Mouse (Mus musculus): ENCODE data around the gene Tomm7.
"Not testable (repeated sequence)": the region's sequence is repeated elsewhere in the genome, so short reads cannot be mapped to it uniquely, and the experiment has no call there.

The Tomm7 gene

DNA sequence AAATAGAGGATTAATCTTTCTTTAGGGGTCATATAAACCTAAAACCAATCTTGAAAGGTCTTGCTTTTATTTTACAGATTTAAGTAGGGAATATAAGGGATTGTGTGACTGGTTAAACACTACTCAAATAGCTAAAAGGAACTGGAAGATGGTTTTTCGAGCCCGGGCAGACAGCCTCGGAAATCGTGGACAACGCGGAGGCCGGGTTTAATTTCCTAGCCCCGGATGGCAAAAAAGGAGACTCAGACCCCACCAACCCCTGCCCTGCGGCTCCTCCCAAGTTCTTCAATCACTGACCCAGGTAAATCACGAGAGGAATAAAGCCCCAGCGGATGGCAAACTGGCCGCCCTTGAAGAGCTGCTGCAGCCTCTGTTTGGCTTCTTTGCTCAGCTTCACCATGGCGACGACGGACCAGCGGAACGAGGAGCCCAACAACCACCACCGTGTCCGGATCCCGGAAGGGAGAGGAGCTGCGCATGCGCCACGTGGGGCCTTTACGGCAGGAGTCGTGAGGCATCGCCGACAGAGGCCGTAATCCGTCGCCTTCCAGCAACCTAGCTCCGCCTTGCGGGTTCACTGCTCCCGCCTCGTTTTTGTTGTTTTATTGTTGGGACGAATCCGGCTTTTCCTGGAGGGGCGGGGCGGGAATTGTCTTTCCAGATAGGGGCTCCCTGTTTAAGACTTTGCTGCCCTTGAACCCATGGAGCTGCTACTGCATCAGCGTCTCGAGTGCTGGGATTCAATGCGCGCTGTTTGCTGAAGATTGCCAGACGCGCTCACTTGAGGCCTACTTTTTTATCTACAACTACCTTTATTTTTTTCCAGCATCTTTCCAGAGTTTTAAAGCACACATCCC lies at the start of gene Tomm7:
Tomm7 (minus strand) TSS at position 488 of the 857 bp plus-strand sequence.
- DNase-seq (ENCODE audit: low spot score in 2 of 2) = peak; percentile 96 to 97

DNA sequence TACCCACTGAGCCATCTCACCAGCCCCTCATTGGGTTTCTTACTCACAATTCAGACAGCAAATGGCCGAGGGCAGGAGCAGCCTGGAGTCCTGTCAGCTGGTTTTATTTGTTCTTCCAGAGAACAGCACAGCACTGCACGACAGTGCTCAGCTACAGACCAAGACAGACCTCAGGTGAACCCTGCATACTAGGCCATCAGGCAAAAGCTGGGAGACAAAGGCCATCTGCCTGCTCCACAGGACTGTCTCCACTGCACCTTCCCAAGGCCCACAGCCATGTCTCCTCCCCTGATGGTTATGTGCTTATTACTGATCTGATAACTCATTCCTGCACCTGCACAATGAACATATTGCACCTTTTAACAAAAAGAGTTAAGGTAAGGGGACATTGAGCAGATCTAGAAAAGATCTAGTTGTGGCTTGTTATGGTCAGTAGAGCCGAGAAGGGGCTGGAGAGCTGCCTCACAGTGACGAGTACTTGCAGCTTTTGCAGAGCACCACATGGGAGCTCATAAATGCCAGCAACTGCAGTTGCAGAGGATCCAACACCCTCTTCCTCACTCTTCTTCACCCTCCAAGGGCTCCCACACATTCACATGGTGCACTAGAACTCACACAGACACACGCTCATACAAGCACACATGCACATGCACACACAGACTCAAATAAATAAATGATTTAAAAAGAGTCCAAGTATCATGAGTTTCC lies 49.3 kb upstream of the Tomm7 start:
- DNase-seq (ENCODE audit: low spot score in 2 of 2) = no peak

DNA sequence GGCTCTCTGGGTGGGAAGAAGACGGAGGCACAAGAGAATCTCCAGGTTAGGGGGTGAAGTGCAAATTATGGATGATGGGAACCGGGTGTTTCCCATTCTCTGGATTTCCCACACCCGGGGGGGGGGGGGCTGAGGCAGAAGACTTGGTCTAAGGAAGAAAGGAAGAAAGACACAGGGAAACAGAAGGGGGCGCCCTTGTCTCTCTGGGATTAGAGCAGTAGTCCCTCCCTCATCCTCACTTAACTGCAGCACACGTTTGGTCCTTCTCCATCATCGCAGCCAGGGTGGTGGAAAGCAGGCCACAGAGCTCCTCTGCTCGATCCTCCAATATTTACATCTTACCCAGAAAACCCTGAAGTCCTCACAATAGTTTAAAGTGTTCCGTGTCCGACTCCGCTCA lies 46.8 kb upstream of the Tomm7 start:
- peak; percentile 56 to 74 for DNase-seq (ENCODE audit: low spot score in 2 of 2)

DNA sequence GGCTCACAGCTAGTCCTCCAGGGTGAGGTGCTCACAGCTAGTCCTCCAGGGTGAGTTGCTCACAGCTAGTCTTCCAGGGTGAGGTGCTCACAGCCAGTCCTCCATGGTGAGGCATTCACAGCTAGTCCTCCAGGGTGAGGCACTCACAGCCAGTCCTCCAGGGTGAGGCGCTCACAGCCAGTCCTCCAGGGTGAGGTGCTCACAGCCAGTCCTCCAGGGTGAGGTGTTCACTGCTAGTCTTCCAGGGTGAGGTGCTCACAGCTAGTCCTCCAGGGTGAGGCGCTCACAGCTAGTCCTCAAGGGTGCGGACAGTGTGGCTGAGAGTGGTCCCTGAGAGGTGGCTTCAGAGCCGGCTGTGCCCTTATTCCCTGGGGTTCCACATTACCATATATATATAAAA lies 45.5 kb upstream of the Tomm7 start:
- no peak for DNase-seq (ENCODE audit: low spot score in 2 of 2)

DNA sequence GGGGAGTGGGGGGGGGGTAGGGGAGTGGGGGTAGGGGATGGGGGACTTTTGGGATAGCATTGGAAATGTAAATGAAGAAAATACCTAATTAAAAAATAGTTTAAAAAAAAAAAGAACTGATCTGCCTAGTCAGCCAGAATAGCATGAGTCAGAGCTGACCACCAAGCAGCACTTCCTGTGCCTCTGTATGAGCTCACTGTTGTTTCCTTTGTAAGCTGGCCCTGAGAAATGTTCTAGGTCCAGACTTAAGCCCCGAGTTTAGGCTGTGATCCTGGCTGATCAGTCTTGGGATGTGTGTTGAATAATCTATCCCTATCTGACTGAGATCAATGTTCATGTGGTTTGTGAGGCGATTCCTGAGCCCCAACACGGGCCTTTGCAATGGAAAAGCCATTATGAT lies 43.1 kb upstream of the Tomm7 start:
- no peak for DNase-seq (ENCODE audit: low spot score in 2 of 2)

DNA sequence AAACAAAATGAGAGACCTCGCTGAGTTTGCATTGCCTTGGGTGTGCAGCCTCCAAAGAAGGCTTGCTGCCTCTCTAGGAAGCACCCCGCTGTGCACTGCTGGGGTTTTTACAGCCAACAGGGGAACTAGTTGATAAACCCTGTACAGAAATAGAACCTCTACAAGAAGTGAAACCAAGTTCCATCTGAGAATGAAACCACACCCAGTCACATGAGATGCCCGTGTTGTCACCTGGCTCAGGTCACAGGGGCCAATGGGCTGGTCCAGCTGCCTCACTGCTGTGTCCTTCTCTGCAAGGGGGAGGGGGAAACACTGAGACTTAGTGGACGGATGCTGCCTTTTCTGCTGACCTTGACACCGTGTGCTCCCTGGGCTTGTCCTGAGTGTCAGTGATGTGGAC lies 30.5 kb upstream of the Tomm7 start:
- no peak for DNase-seq (ENCODE audit: low spot score in 2 of 2)

DNA sequence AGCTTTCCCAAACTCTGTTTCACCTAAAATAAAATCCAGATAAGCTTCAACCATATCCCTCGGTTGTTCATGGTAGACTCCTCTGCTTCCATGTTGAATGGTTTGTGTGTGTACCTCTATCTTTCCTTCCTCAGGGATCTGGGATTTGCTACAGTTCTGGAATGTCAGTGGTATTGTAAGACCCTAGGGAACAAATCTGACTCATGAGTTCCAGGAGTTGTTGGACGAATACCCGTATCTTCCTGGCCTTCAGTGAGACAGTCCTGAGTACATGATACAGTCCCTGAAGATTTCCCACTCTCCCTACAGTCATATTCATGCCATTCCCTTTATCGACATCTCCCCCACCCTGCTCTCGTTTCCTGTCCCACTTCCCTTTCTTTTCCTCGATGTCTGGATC lies 28.6 kb upstream of the Tomm7 start:
- DNase-seq (ENCODE audit: low spot score in 2 of 2) = no peak

DNA sequence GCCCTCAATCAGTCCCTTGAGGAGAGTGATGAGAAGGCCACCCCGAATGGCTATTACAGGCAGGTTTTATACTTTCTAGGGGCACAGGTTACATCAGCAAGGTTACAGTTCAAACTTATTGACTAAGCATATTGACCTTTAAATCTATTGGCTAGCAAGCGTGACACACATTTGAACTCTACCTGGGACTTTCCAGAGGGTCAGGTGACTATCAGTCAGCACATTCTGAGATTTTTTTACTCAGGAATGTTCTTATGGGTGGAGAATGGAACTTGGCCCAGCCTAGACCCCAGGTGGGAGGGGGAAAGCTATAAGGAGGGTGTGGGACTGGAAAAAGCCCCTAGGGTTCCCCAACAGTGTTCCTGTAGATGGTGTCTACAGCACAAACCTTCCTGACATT lies 27.4 kb upstream of the Tomm7 start:
- not testable (repeated sequence) for DNase-seq (ENCODE audit: low spot score in 2 of 2)

DNA sequence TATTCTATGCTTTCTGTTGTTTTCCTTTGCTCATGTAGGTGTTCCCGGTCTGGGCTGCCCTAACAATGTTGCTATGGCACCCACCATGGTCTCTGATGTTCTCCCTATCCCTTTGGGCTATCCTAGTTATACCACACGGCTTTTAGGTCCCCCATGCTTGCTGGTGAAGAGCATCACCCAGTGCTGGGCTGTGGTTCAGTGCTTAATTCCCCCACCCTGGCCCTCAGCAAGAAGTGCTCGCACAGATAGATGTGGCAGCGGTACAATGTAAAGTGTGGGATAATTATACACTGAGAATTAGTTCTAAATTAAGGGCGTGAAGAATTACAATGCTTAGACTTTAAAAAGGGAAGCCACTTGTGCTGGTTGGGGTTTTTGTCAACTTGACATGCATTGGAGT lies 22.0 kb upstream of the Tomm7 start:
- DNase-seq (ENCODE audit: low spot score in 2 of 2) = no peak

DNA sequence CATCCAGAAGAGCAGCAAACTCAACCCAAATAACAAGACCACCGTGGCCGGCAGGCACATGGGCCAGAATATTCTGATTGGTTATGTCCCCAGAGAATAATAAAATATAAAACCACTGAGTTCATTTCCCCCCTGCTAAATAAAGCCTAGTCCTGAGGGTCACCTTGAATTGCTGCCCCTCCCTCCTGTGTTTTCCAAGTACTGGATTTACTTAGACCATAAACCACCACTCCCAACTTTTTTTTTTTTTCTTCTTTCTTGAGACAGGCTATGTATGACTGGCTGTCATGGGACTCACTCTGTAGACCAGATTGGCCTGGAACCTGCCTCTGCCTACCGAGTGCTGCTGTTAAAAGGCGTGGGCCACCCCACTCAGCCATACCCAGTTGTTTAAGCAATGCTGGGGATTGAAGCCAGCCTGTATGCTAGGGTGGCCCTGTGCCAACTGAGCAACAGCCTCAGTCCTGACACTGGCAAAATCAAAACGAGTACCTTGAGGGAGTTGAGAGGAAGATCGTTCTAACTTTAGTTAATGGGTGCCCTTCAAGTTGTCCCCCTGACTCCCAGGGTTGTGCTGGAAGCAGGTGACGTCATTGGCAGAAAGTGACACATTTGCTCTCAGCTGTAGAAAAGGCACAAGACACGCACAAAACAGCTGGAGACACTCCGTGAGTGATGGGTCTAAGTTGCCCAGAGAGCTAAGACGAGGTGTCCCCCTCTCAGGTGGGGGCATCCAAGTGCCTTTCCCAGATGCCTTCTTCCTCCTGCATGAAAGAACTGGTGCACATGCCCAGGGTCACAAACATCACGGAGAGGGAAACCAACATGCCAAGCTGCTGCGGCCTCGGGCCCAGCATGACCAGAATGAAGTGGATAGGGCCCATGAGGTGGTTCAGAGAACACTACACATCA lies 20.3 kb upstream of the Tomm7 start:
- no peak for DNase-seq (ENCODE audit: low spot score in 2 of 2)

DNA sequence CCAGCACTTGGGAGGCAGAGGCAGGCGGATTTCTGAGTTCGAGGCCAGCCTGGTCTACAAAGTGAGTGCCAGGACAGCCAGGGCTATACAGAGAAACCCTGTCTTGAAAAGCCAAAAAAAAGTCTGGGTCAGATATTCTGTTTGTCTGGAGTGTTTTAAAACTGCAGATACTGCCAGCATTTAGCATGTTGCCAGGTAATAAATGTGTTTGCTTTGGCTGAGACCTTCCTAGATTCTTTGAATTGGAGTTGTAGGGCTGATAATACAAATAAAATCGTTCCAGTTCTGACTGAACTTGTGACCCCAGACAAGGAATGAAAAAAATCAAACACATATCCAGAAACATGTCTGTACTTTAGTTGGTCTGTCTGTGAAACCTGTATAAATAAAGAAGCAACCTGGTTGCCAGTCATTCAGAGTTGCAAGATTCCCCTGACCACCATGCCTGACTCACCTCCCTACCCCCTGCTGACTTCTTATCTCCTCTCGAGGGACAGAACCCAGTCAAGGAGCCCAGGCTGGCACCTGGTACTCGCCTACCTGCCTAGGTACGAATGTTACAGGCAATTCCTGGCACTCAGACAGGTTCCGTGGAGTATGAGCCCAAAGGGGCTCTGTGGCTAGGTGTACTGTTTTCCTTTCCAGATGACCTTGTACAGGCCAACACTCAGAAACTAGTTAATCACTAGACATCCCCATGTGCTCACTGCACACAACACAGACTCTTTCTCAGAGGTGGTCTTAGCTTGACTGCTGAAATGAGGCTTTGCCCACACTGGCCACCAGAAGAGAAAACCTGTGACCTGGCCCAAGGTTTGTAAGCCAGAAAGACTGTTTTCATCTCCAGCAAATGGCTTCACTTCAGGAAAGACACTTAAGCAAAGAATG lies 19.4 kb upstream of the Tomm7 start:
- no peak for DNase-seq (ENCODE audit: low spot score in 2 of 2)

DNA sequence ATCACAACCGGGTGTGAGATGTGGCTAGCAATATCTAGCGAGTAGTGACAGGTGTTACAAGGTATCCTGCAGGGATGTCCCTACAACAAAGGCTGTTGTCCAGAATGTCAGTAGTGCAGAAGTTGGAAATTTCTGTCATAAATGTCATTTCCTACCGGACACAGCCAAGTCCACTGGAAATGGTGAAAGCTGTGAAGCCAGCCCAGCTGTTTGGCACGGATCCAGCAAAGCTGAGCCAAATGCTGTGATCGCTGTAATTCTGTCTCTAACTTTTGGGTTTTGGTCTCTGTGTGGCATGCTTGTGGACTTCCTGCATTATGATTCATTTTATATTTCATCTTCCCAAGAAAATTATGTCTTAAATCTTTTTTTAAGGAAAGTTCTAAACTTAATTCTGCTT lies 18.3 kb upstream of the Tomm7 start:
- no peak for DNase-seq (ENCODE audit: low spot score in 2 of 2)

DNA sequence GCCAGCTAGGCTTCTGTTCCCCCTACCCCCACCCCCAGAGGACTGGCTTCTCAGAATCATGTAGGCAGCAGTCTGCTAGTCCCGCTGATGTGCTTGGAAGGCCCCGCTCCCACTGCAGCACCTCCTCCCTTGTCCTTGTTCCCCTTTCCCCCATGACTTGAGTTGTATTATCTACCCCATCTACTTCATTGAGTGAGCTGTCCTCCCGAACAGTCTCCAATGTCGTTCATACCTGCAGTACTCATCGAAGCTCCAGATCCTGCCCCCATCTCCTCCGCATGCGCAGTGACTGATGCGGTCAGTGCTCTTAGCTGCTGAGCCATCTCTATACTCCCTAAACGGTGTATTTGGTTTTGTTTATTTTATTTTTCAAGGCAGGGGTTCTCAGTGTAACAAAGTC lies 17.8 kb upstream of the Tomm7 start:
- no peak for DNase-seq (ENCODE audit: low spot score in 2 of 2)

DNA sequence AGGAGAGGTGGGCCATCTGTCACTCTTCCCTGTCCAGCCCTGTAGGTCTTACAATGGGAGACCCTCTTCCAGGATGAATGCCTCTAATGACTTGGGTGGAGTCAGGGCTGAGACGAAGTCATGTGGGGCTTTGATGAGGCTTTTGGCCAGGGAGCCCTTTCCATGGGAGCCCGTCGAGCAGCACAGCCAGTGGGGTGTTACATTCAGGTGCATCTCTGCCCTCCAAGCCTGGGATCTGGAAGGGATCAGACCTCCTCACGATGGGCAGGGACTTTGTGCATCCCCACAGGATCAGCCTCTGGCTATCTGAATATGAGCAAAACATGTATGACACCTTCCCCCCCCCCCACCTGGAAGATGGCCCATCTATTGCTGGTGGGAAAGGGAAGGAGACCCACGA lies 15.9 kb upstream of the Tomm7 start:
- DNase-seq (ENCODE audit: low spot score in 2 of 2) = no peak

DNA sequence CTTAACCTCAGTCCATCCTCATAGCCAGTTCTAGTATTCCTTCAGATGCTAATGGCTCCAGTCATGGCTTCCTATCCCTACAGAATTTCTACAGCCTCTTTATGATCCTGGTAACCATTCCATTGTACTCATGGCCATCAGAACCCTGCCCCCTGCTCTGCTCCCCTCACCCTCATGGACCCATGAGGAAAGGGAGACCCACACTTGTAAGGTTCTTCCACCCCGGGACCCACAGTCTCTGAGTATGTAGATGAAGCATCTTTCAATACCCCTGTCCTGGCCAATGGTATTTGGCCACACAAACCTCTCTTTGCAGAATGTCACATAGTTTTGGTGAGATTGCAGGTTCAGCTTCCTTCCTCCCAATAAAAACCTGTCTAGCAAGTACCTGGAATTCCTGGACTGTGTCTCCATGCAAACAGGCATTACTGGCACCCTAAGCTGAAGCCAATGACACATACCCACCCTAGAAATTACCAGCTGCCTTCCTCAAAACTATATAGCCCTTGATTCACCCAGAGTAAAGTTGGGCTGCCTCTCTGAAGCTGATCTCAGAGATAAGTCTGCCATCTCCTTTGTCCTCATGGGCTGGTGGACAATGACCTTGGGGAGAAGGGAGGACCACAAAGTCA lies 15.2 kb upstream of the Tomm7 start:
- no peak for DNase-seq (ENCODE audit: low spot score in 2 of 2)

DNA sequence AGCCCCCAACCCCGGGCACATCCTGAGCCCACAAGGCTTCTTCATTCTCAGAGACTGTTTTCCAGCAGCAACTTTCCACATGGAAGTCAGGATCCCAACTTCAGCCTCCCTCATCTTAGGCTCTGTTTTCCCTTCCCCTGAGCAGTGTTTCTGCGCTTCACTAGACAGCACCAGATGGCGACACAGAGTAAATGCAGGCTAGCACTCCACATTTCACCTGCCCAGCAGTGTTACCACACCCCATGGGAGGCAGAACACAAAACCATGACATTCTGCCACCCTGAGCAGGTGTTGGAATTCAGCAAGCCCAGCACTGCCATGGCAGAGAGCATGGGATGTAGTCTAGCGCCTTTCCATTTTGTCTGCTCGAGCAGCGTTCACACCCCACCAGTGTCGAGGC lies 14.7 kb upstream of the Tomm7 start:
- DNase-seq (ENCODE audit: low spot score in 2 of 2) = no peak

DNA sequence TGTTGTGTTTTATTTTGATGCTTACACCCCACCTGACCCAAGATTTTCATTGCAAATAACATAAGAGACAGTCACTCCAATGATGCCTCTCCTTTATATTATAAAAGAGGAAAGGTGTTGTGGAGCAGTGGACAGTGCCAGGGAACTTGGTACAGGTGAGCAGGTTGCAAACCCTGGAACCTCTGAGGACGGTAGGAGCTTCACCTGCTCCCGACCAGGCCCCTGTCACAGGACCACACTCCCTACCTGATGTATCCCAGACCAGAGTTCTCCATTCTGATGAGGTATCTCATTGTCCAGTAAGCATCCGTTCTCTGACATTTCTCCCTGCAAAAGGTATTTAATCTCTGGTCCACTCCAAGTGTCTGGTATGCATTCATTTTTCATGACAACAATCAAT lies 14.0 kb upstream of the Tomm7 start:
- DNase-seq (ENCODE audit: low spot score in 2 of 2) = no peak

DNA sequence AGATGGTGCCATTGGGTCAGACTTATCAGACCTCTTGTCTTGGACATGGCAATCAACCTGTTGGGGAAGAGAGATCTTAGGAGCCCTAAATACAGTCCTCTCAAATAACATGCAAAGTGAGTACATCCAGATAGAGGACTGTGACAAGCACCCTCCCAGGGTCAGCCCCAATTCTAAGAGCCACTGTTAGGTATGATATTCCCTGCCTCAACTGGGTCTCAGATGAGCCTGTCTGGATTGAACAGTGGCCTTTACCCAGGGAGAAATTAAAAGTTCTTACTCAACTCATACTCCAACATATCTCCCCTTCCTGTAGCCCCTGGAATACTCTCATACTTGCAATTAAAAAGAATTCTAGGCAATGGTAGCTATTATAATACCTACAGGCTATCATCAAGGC lies 13.2 kb upstream of the Tomm7 start:
- no peak for DNase-seq (ENCODE audit: low spot score in 2 of 2)

DNA sequence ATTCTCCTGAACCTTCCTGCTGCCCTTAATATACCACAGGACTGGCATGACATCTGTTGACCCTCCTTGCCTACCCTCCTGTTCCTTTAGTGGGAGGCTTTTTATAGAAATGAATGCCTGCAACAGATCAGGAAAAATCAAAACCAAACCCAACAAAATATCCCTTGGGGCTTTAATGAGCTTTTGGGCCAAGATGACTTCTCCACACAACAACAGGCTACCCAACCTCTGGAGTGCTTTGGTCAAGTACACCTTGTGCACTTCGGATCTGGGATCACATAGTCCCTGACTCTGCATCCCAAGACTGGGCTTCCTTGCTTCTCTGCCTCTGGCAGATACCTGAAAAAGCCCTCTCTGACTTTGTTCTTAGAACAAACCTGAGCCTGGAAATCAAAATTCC lies 12.2 kb upstream of the Tomm7 start:
- no peak for DNase-seq (ENCODE audit: low spot score in 2 of 2)

DNA sequence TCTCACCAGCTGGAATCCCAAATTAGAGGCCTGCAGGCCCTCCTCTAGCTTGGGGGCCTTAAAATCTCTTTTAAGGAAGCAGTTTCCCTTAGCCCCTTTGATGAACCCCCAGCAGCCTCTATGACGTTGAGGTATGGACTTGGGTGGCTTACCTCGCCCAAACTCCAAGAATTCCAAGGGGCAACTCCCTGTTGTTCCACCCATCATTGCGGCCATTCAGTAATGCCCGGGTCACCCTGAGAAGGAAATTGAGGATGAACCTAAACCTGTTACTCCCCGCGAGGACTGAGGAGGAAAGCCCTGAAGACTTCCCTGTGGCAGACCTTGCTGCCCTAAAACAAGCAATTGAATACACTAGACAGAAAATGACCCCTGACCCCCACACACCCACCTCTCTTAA lies 11.5 kb upstream of the Tomm7 start:
- DNase-seq (ENCODE audit: low spot score in 2 of 2) = no peak

DNA sequence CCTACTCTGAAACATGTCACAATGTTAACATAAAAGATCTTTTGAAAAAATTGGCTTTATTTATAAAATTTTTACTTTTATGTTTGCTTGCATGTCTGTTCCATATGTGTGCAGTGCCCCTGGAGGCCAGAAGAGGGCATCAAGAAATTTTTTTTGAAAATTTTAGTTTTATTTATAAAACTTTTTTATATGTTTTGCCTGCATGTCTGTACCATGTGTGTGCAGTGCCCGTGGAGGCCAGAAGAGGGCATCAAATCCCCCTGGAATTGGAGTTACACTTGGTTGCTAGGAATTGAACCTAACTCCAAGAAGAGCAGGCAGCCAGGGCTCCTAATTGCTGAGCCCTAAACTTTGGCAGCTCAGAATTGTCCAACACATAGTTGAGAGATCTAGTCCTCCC lies 9.0 kb upstream of the Tomm7 start:
- DNase-seq (ENCODE audit: low spot score in 2 of 2) = not testable (repeated sequence)

All from frontal cortex, postnatal 36 days (tissue).